Mouse (Mus musculus): ENCODE results near the gene Uts2b.

The Uts2b gene

DNA sequence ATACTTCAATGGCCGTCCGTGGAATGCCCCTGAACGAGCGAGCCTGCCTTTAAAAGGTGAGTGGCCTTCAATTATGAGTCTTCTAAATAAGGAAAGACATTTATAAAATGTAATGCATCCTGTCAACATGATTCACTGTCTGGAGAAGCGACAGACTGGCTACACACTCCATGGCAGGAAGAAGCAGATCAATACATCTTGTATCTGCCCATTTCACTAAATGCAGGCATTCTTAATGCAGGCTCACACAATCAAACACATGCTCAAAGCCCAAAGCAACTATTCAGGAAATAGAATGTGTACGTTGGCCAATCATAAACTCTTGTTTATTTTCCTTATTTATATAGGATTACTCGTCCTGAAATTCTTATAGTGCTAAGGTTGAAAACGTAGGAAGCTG, at the start of gene Uts2b:
Uts2b (minus strand) TSS at position 49 of the 400 bp plus-strand sequence.
- no peak for DNase-seq (ENCODE audit: low spot score)

DNA sequence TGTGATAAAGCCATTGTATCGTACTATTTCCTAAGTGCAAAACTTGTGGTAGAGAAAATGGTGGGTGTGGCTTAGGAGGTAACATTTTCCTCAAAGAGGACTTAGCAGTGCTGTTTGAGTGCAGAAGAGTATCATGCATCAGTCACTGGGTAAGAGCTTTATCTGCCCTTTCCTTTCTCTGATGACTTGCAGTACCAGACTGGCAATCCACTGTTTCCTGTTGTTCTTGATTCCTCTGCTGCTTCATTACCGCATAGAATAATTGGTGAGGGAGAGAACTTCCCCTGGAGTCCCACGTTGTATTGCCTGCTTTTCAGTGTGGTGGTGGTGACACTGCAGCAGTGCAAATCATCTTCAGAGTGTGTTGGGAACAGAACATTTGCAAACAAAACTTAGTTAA, 47.6 kb upstream of the Uts2b start:
- DNase-seq (ENCODE audit: low spot score), result no peak

DNA sequence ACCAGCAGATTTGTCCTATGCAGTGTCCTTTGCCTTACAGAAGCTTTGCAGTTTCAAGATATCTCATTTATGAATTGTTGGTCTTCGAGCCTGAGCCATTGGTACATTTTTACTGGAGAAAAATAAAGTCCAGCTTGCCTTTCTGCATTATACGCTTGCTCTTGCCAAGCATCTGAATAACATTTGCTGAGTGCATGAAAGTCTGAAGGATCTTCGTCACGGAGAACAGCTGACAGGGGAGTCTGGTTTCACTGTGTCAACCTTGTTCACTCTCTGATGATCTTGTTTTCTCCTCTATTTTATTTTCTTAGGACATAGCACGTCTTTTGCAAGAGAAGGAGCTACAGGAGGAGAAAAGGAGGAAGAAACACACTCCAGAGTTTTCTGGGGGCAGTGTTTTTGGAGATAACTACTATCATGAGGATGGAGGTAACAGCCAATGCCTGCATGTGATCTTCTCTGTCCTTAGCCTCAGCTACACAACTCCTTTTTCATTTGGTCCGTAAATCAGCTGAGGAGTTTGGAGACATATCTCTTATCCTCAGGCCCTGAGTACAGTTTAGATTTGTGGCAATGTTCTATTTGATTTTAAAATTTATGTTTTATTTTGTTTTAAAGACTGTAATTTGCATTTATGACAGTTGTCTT, 47.0 kb upstream of the Uts2b start:
- DNase-seq (ENCODE audit: low spot score), result no peak

DNA sequence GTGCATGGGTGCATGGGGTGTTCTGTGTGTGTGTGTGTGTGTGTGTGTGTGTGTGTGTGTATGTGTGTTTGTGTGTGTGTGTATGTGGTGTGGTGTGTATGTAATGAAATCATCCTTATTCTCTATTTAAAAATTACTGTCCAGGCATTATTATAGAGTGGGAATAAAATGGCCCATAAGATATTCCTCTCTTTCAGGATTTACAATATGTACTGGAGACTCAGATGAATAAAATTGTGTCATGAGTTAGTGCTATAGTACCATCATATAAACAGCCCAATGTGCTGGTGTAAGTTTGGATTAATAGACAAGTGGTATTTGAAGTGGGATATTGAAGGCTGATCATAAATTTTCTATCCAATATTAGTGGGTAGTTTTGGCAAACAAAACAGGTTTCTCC, 34.1 kb upstream of the Uts2b start:
- no peak for DNase-seq (ENCODE audit: low spot score)

DNA sequence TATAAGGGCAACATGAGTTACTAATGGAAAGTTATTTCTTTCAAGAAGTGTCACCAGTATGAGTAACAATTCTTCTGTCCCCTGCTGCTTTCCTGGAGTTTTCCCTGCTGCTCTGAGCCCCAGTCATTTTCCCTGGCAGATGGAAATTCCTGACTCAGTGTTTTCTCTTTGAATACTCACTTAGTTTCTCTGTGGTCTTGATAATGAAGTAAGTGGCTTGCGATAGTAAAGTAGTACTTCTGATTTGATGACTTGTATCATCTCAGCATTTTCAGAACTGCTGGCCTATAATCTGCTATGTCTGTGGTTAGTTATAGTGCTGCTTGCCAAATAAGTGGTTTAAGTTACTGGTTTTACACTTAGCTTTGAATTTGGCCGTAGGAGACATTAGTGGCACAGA, 31.5 kb upstream of the Uts2b start:
- DNase-seq (ENCODE audit: low spot score), result no peak

DNA sequence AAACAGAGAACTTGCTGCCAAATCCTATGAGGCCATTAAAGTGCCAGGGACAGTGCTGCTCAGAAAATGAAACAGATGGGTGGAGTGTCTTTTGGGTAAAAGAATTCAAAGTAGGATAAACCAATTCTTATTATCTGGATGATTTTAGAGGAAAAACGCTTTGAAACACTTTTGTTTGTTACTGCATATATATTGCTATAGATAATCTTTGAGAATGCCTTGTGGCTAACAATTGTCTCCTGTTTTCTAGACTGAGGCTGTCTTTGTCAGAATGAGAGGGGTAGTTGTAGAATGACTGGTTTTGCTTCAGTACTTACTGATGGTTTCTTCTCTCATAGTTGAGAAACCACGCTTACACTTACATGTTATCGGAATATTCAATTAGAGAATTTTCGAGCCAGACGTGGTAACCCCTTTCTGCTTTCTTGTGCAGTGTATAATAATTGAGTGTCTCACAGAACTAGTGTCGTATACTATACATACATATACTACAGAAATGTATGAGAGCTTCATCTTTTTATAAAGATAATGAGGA, 29.7 kb upstream of the Uts2b start:
- no peak for DNase-seq (ENCODE audit: low spot score)

DNA sequence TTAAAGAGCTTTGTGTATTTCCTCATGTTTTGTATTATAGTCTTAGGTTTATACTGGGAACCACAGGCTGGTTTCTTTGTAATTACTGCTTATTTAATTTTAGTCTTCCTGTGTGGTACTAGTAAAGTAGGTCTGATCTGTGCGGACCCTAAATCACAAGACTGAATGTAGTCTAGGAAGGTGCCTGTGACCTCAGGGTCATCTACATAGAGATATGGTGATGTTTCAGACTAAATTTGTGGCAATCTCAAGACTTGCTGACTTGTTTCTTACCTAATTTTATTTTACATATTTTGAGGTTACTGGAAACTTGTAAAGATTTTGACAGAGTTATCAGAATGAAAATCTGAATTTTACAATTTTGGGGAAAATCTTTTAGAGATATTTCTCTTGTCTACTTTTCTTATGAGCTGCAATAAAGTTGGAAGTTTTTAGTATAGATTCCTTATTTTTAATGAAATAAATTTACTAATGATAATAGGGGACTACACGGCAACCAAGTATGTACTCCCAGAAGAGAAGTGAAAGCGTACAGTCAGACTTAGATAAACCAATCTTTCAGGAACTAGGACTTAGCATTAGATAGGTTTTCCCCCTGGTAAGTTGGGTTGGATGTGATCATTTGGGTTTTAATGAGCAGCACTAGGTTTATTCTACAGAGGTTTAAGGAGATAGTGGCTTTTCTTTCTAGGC, 29.1 kb upstream of the Uts2b start:
- no peak for DNase-seq (ENCODE audit: low spot score)

DNA sequence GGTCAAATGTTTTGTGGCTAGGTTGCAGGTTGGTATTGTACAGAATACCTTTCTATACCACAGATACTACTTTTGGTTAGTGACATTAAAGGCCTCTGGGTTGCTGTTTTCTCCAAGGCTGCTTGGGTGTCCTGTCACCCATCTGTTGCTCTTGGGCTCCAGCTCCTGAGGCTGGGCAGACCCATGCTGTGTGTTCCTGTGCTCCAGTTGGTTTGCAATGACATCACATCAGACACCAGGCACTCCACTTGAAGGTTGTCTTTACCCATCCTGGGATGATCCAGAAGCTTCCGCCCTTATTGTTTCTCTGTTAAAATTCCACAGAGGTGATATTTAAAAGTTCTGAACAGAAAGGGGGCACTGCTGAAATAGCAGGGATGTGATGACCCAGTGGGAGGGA, 26.9 kb upstream of the Uts2b start:
- no peak for DNase-seq (ENCODE audit: low spot score)

DNA sequence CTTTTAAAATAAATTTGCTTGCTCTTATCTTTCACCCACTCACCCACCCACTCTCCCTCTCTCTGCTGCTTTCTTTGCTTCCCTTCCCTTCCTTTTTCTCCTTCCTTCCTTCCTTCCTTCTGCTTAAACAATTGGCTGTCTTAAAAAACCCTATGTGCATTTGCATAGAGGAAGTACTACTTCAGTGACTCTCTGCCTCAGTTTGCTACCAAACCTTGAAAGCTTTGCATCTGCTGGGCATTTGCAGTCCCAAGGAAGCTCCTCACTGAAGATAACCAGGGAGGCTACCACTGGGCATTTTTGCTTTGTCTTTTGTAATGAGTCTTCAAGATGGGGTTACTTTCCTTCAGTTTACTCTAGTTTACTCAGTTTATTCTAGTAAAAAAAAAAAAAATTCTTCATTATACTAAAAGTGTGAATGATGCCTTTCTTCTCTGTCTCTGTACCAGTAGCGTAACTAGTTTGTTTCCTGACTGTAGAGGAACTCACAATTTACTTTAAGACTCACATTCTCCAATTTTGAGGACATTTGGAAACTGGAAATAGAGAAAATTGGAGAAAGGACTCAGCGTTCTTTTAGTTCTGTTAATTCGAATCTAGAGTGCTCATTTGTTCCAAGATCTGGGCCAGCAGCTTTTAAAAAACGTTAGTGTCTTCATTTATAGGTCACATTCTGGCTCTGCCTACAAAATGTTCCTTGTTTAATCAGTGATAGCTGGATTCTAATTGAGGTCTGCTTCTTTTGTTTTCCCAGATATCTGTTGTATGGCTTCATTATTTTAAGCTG, 25.4 kb upstream of the Uts2b start:
- DNase-seq (ENCODE audit: low spot score), result no peak

DNA sequence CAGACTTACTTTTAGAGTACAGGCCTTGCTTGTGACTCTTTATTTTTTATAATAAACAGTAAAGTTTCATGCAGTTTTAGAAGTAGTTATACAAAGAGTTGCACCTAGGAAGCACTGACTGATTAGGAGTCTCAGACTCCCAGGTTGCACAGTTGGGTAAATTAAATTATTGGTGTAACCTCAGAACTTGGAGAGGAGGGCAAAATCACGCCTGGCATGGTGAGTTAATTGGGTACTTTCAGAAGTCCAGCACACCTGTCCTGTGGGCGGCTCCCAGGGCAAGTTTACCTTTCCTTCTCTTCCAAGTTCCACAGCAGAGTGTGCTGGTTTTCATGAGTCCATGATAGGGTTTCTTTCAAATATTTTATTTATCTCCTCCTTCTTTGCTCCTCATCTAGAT, 21.8 kb upstream of the Uts2b start:
- DNase-seq (ENCODE audit: low spot score), result no peak

DNA sequence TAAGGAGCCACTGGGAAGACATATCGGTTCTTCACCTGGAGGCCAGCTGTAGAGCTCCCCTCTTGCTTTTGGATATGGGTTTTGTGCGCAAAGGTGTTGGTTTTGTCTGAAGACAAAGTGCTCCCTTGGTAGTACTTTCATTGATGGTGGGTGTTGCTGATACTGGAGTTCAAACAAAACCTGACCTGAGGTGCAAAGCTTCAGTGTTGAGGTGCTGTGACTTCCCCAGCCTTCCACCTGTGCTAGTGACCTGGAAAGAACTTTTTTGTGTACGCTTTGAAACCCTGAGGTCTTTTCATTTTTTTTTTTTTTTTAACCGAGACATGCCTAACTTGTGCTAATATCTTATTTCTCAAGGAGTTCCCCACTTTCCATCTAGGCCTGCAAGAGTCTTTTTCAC, 20.3 kb upstream of the Uts2b start:
- DNase-seq (ENCODE audit: low spot score), result no peak

DNA sequence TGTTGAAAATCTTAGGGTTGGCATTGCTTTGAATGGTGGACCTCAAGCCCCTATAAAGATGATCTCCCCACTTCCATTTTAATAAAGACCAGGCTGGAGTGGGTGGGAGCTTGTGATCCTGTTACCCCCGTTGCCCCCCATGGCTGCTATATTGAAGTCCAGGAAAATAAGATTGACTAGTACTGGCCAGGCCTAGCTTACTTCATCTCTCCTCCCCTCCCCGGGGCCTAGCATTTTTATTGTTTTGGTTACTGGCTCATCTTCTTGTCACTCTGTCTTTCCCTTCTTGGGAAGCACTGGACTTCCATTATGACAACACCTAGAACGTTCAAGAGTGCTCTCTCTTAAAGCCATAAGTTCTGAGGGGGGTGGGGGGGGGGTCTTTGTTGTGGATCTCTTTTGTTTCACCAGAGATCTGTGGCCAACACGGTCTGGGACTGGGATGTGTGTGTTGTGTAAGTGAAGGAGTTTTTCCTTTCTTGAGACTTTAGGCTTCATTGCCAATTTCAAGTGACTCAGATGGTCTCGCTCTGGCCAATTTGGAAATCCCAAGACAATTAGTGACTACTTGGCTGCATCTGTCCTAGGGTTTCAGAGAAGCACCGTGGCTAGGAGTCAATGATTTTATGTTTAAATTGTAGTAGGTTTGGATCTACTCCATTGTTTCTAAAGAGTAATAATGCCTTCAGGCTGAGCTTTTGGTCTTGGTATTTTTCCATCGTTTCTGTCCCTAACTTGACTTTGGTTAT, 19.7 kb upstream of the Uts2b start:
- DNase-seq (ENCODE audit: low spot score), result peak; percentile 10

DNA sequence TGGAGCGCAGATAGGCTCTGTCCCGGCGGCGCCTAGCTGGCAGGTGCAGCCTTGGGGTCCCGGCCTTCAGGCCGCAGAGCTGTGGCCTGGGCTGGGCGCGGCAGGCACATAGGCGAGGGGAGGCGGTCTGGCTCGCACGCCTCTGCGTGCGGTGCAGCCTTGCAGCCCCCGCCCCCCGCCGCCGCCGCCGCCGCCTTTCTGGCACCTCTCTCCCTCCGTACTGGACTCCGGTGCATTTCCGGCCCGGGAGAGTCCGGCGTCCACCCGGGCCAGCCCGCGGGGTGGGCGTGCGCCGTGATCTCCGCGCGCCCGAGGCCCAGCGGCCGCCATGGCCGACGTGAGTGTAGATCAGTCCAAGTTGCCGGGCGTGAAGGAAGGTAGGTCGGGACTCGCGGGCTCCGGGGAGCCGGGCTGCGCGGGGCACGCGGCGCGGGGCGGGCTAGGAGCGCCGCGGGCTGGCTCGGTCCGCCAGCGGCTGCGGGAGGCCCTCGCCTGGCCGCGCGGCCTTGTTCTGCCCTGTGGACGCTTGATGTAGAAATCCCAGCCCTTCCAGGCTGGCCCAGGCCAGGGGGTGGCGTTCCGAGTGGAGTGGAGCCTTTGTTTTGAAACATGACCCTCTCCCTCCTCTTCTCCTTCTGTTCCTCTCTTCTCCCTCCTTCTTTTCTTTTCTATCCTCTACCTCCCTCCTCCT, 18.9 kb upstream of the Uts2b start, which contains the start of gene Ccdc50:
Ccdc50 (plus strand) TSS at position 109 of the 691 bp plus-strand sequence.
- DNase-seq (ENCODE audit: low spot score), result peak; percentile 84

DNA sequence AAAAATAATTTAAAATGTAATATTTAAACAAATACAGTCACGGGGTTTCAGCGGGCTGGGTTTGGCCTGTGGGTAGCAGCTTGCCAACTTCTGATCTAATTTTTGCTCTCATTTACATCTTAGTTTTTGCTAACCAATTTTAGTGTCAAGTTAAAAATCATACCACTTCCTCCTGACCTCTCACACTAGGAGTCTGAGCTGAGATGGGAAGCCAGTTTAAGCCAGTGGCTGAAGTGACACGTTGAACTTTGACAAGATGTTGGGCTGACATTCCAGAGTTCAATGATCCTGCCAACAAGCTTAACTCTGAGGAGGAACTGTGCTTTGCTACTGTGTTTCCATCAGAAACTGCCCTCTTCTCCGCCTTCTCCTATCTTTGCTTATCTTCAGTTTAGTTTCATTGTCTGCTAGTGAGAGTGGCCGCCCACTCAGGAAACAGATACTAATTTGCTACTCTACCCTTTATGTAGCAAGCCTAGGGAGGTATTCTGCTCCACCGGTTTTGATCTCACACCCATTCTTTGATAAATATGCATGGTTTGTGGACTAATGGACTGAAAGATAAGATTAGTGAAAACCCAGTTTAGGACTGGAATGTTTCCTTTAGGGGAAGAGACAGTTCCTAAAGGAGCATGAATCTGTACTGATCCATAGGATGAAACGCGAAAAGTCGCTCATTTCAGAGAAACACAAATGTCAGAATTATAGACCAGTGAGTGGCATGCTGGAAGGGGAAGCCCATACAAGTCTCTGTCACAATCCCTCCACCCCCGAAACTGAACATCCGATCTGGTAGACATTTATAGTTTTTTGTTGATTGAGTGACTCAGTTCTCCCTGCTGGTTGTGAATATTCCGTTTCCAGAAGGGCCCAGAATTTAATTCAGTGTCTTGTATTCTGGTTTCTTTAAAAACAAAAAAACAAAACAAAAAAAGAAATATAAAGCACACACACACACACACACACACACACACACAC, 17.9 kb upstream of the Uts2b start:
- DNase-seq (ENCODE audit: low spot score), result peak; percentile 6

DNA sequence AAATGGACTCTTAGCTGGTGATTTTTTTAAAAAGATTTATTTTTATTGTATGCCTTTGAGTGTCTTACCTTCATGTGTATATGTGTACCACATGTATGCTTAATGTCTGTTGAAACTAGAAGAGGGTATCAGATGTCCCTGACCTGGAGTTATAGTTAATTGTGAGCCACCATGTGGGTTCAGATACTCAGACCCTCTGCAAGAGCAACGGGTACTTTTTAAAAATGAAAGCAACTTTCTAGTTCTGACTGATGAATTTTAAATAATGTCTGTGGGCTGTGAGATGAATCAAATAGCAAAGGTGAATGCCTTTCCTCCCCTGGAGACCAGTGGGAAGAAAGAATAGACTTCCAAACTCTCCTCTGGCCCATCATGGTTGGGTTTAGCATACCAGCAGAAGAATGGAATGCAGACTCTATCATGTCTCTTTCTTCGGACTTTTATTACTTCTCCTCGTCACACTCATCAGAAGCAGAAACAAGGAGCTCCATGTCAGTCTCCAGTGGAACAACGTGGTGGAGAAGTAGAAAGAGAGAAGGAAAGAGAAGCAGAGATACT, 16.9 kb upstream of the Uts2b start:
- DNase-seq (ENCODE audit: low spot score), result no peak

DNA sequence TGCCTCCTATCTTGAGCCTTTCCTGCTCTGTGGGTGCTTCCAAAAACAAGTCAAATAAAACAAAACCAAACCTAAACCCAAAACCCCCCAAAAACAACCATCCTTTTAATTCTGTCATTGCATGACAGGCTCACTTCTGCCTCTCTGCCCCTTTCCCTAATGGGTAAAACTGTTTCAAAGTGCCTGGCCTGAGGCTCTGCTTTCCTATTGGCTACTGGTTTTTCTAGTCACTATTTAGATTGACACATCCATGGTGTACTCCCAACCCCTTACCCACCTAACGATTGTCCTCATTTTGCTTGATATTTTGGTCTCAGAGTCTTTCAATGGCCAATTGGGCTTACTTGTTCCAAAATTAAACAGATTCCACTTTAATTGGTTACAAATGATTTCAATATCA, 15.6 kb upstream of the Uts2b start:
- no peak for DNase-seq (ENCODE audit: low spot score)

DNA sequence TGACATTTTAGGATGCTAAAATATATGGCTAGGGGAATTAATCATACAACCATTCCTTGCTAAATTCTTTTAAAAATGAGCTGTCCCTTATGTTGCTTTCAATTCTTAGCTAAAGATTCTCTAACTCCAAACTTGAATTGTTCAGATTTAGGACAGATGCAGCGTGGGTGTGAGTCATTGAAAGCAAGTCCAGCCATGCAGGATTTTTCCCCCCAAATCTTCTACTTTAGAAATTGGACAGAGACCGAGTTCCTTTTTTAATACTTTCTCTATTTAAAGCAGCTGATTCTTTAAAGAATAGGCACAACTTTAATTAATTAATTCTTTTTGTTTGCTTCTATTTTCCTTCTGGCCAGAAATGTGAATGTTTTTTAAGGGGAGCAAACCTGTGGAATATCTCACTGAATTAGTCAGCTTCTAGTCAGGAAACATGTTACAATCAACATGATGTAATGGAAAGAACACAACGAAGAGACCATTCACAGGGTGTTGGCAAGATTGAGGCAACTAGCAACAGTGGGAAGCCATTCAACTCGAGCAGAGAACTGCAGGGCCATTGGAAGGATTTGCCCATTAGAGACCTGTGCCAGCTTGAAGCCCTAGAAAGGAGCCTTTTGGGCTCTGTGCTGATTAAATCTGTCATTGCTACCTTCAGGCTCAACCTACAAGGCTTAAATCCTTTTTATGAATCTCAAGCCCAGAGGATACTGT, 15.0 kb upstream of the Uts2b start:
- no peak for DNase-seq (ENCODE audit: low spot score)

DNA sequence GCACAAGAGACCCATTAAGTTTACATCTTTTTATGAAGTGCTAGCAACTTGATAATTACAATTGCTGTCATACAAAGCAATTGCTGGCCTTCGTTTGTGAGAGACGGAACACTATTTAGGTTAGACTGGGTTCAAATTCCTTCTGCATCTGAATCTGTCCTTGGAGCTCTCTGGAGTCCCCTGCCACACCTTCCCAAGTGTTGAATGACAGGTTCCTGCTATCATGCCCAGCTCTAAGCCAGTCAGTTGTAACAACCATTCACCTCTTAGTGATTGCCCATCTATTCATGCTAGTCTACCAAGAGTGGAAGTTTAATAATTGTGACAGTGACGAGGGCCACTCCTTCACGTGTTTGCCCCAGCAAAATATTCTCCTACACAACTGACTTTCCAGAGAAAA, 12.2 kb upstream of the Uts2b start:
- DNase-seq (ENCODE audit: low spot score), result no peak

DNA sequence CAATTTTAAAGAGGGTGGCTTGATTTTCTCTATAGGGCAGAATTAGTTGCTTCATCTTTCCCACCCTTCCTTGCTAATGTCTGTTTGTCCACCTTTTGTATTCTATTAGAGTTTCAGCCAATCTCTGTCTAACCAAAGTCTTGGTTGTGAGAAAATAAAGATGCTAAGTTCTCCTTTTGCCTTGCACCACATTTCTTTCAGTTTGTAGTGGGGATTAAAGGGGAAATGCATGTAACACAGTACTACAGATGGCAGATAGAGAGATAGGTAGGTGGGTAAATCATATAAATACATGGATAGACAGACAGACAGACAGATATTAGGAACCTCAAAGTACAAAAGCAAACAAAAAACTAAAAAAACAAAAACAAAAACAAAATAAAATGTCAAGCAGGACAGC, 6.5 kb upstream of the Uts2b start:
- DNase-seq (ENCODE audit: low spot score), result no peak

Measured in embryo, embryonic 10 days (tissue).